ENCODE assay signal across 15 mouse cellular contexts in genomic region chr19:38373371-38373770, GRCm38 (mm10). TPM values are rescaled to one million over a fixed set of nuclear protein-coding genes. Genes with fewer than 3 reads are reported as not detected.
A peak's percentile ranks its signal among the peaks of the same experiment; 100 is the strongest.
DNase-seq lines count a peak whose midpoint lies in the region; ATAC-seq and TF ChIP-seq lines count a peak whose summit lies in the region.
"Had no signal": no experiment of that assay in that cellular context is flagged by ENCODE, and none has a peak within 500 bp of the region (broad histone marks: within the 10 kb centered on the region; RNA-seq: fewer than 3 reads in every experiment).

No protein-coding gene starts in this region.

- 0 out of 2 replicates have a peak, but pooled peaks have one; percentile 26 for ATAC-seq in forebrain, embryonic 16.5 days
- ATAC-seq in forebrain, embryonic 13.5 days, result no peak
- ATAC-seq in kidney, embryonic 15.5 days (replicated peaks; ENCODE audit: low FRiP score), result 0 out of 2 replicates have a peak, but pooled peaks have one; percentile 6
- ATAC-seq in neural tube, embryonic 11.5 days (ENCODE audit: insufficient read depth, low FRiP score, low TSS enrichment), result peak; percentile 45; the same call in 1 of the 2 replicates
- no peak for ATAC-seq in neural tube, embryonic 15.5 days (ENCODE audit: low FRiP score)

- H3K9me3 ChIP-seq in forebrain, embryonic 16.5 days (ENCODE audit: control insufficient read depth, low read length), result no peaks in the 10 kb centered on the region
- H3K9me3 ChIP-seq in forebrain, embryonic 13.5 days (replicated peaks), result peaks cover 3% of the 10 kb centered on the region; the same call in 1 of the 2 replicates
- no peaks in the 10 kb centered on the region for H3K9me3 ChIP-seq in kidney, embryonic 15.5 days (replicated peaks)
- H3K9me3 ChIP-seq in neural tube, embryonic 11.5 days (ENCODE audit: control insufficient read depth, low read length), result no peaks in the 10 kb centered on the region
- H3K9me3 ChIP-seq in neural tube, embryonic 15.5 days (replicated peaks), result no peaks in the 10 kb centered on the region
- H3K9me3 ChIP-seq: G1E; heart, embryonic 12.5 days; limb, embryonic 13.5 days had no signal

- no peaks in the 10 kb centered on the region for H3K27me3 ChIP-seq in forebrain, embryonic 16.5 days (replicated peaks; ENCODE audit: control insufficient read depth, insufficient read depth, low read length)
- H3K27me3 ChIP-seq in forebrain, embryonic 13.5 days, result peaks cover 3% of the 10 kb centered on the region
- peaks cover 19% of the 10 kb centered on the region for H3K27me3 ChIP-seq in kidney, embryonic 15.5 days
- H3K27me3 ChIP-seq in neural tube, embryonic 11.5 days (ENCODE audit: control insufficient read depth, insufficient read depth, low read length), result no peaks in the 10 kb centered on the region
- H3K27me3 ChIP-seq in neural tube, embryonic 15.5 days (replicated peaks), result no peaks in the 10 kb centered on the region
- no peaks in the 10 kb centered on the region for H3K27me3 ChIP-seq in small intestine, adult 2 months (ENCODE audit: control insufficient read depth, insufficient read depth, low read length)

- no peak overlapping the region for H3K9ac ChIP-seq in forebrain, embryonic 16.5 days (replicated peaks; ENCODE audit: low read depth, low read length)
- no peak overlapping the region for H3K9ac ChIP-seq in forebrain, embryonic 13.5 days
- no peak overlapping the region for H3K9ac ChIP-seq in kidney, embryonic 15.5 days
- H3K9ac ChIP-seq in neural tube, embryonic 11.5 days (ENCODE audit: low read length), result no peak overlapping the region
- no peak overlapping the region for H3K9ac ChIP-seq in neural tube, embryonic 15.5 days (replicated peaks)
- H3K9ac ChIP-seq: heart, embryonic 12.5 days; limb, embryonic 13.5 days had no signal

- no peaks in the 10 kb centered on the region; the same call in 1 of the 2 replicates for H3K4me1 ChIP-seq in forebrain, embryonic 16.5 days (replicated peaks; ENCODE audit: control insufficient read depth, insufficient read depth, low read length)
- no peaks in the 10 kb centered on the region for H3K4me1 ChIP-seq in forebrain, embryonic 13.5 days
- peaks cover 19% of the 10 kb centered on the region for H3K4me1 ChIP-seq in kidney, embryonic 15.5 days
- no peaks in the 10 kb centered on the region for H3K4me1 ChIP-seq in neural tube, embryonic 11.5 days (ENCODE audit: control insufficient read depth, insufficient read depth, low read length)
- peaks cover 7% of the 10 kb centered on the region; the same call in 1 of the 2 replicates for H3K4me1 ChIP-seq in neural tube, embryonic 15.5 days
- H3K4me1 ChIP-seq in small intestine, adult 2 months (ENCODE audit: control insufficient read depth, insufficient read depth, insufficient read length, low read length), result peaks cover 12% of the 10 kb centered on the region; the same call in 1 of the 2 replicates
- H3K4me1 ChIP-seq: heart, embryonic 12.5 days had no signal

- WGBS in forebrain, embryonic 16.5 days, result 51% methylated on average over 2 of the region's 2 CpGs
- WGBS in forebrain, embryonic 13.5 days, result 54% methylated on average over 2 of the region's 2 CpGs
- 27% methylated on average over 2 of the region's 2 CpGs for WGBS in kidney, embryonic 15.5 days
- 34% methylated on average over 2 of the region's 2 CpGs for WGBS in neural tube, embryonic 11.5 days
- WGBS in neural tube, embryonic 15.5 days, result 17% methylated on average over 2 of the region's 2 CpGs
- WGBS in small intestine, adult 2 months, result 28% methylated on average over 2 of the region's 2 CpGs

- no peak overlapping the region for H3K27ac ChIP-seq in forebrain, embryonic 16.5 days (ENCODE audit: low read length)
- H3K27ac ChIP-seq in forebrain, embryonic 13.5 days, result no peak overlapping the region
- peak overlapping the region; percentile 57 for H3K27ac ChIP-seq in kidney, embryonic 15.5 days
- H3K27ac ChIP-seq in neural tube, embryonic 11.5 days (ENCODE audit: low read depth, low read length), result no peak overlapping the region
- H3K27ac ChIP-seq in neural tube, embryonic 15.5 days (replicated peaks), result no peak overlapping the region
- H3K27ac ChIP-seq in small intestine, adult 2 months (ENCODE audit: insufficient read depth, low read depth, low read length), result peak overlapping the region; percentile 95
- H3K27ac ChIP-seq: limb, embryonic 13.5 days had no signal

- no peak for TF ChIP-seq CTCF in small intestine, adult 2 months (IDR thresholded peaks at IDR 0.05; ENCODE audit: extremely low read depth, insufficient read length, insufficient replicate concordance, low read depth, low read length)

- no peak overlapping the region for H3K4me3 ChIP-seq in forebrain, embryonic 16.5 days (replicated peaks; ENCODE audit: low read length)
- no peak overlapping the region for H3K4me3 ChIP-seq in forebrain, embryonic 13.5 days
- no peak overlapping the region for H3K4me3 ChIP-seq in kidney, embryonic 15.5 days (replicated peaks)
- H3K4me3 ChIP-seq in neural tube, embryonic 11.5 days (ENCODE audit: low read depth, low read length), result no peak overlapping the region
- no peak overlapping the region for H3K4me3 ChIP-seq in neural tube, embryonic 15.5 days (replicated peaks)
- H3K4me3 ChIP-seq in small intestine, adult 2 months (ENCODE audit: low read depth, low read length), result no peak overlapping the region
- H3K4me3 ChIP-seq: heart, embryonic 12.5 days; limb, embryonic 13.5 days had no signal

- no peak overlapping the region for H3K4me2 ChIP-seq in forebrain, embryonic 16.5 days (ENCODE audit: low read length)
- H3K4me2 ChIP-seq in forebrain, embryonic 13.5 days, result no peak overlapping the region
- H3K4me2 ChIP-seq in kidney, embryonic 15.5 days, result no peak overlapping the region
- H3K4me2 ChIP-seq in neural tube, embryonic 11.5 days (ENCODE audit: low read depth), result no peak overlapping the region
- H3K4me2 ChIP-seq in neural tube, embryonic 15.5 days, result no peak overlapping the region
- H3K4me2 ChIP-seq: heart, embryonic 12.5 days; limb, embryonic 13.5 days had no signal

- no peak for DNase-seq in kidney, adult 9 months
- peak; percentile 38 for DNase-seq in neural tube, embryonic 11.5 days (ENCODE audit: low spot score)
- DNase-seq in testis, postnatal 14 days (ENCODE audit: low spot score), result no peak
- DNase-seq: adrenal gland, postnatal 14 days; cerebellum, postnatal 10 days; heart, postnatal 14 days; lung, postnatal 14 days had no signal

- no peaks in the 10 kb centered on the region for H3K36me3 ChIP-seq in forebrain, embryonic 16.5 days (ENCODE audit: control insufficient read depth, insufficient read depth)
- no peaks in the 10 kb centered on the region for H3K36me3 ChIP-seq in forebrain, embryonic 13.5 days (ENCODE audit: poor library complexity, severe bottlenecking)
- H3K36me3 ChIP-seq in kidney, embryonic 15.5 days, result no peaks in the 10 kb centered on the region
- H3K36me3 ChIP-seq in neural tube, embryonic 11.5 days (ENCODE audit: control insufficient read depth, insufficient read depth, low read length), result no peaks in the 10 kb centered on the region
- no peaks in the 10 kb centered on the region for H3K36me3 ChIP-seq in neural tube, embryonic 15.5 days
- no peaks in the 10 kb centered on the region for H3K36me3 ChIP-seq in small intestine, adult 2 months (ENCODE audit: control insufficient read depth, insufficient read depth, low read length)
- H3K36me3 ChIP-seq: G1E; heart, embryonic 12.5 days; limb, embryonic 13.5 days had no signal

- TF ChIP-seq POLR2A in small intestine, adult 2 months (IDR thresholded peaks at IDR 0.05; ENCODE audit: low read depth, low read length), result no peak

RNA-seq across cellular contexts. Expression of gene Slc35g1, which starts 22.4 kb away (rescaled TPM):
- 1.3 and 1.6 TPM in 2 replicates for polyA plus RNA-seq in forebrain, embryonic 16.5 days (2015; fragmentation: Nextera tagmentation; extraction: Ambion mirVana)
- polyA plus RNA-seq in forebrain, embryonic 13.5 days (2015; fragmentation: Nextera tagmentation; extraction: Ambion mirVana), result 2.3 TPM in 2 replicates
- polyA plus RNA-seq in kidney, embryonic 15.5 days (2015; fragmentation: Nextera tagmentation; extraction: Ambion mirVana), result 6.6 and 7.6 TPM in 2 replicates
- 4.2 and 4.3 TPM in 2 replicates for polyA plus RNA-seq in neural tube, embryonic 11.5 days (2014; fragmentation: Nextera tagmentation; extraction: Ambion mirVana)
- 0.78 and 1.3 TPM in 2 replicates for polyA plus RNA-seq in neural tube, embryonic 15.5 days (2015; fragmentation: Nextera tagmentation; extraction: Ambion mirVana)
- polyA plus RNA-seq in small intestine, adult 2 months (2012; rRNA removed), result 25.1 and 36.9 TPM in 2 replicates

Comparison
In these comparisons a context has a peak if more than half of its experiments do, and no peak if none do; other contexts are left out.
1. ATAC-seq: peak in forebrain, embryonic 16.5 days (single experiment), kidney, embryonic 15.5 days (single experiment) and neural tube, embryonic 11.5 days (single experiment); none in forebrain, embryonic 13.5 days (single experiment) and neural tube, embryonic 15.5 days (single experiment).
2. H3K27ac ChIP-seq: peak in kidney, embryonic 15.5 days (single experiment) and small intestine, adult 2 months (single experiment); none in forebrain, embryonic 16.5 days (single experiment), forebrain, embryonic 13.5 days (single experiment), neural tube, embryonic 11.5 days (single experiment) and neural tube, embryonic 15.5 days (single experiment).